ENCODE assay signal across 39 mouse cellular contexts in genomic region chr14:44547961-44548360, GRCm38 (mm10). TPM values are rescaled to one million over a fixed set of nuclear protein-coding genes. Genes with fewer than 3 reads are reported as not detected.
"Had no signal": no experiment of that assay in that cellular context is flagged by ENCODE, and none has a peak within 500 bp of the region (broad histone marks: within the 10 kb centered on the region; RNA-seq: fewer than 3 reads in every experiment).

No protein-coding gene starts in this region.

RNA-seq across cellular contexts. Expression of gene Gm17093, which starts 29.9 kb away (rescaled TPM):
- total RNA-seq: left cerebral cortex, postnatal 10 days; left cerebral cortex, postnatal 14 days; left cerebral cortex, postnatal 25 days; left cerebral cortex, postnatal 36 days; left cerebral cortex, postnatal 4 days; liver, adult 2 months; megakaryocyte progenitor cell, adult 5-6 weeks; megakaryocyte, adult 5-6 weeks; megakaryocyte-erythroid progenitor cell, adult 5-6 weeks; midbrain, postnatal 0 days; monocyte, adult 5-6 weeks had no signal
- polyA plus RNA-seq: limb, embryonic 10.5 days; limb, embryonic 11.5 days; limb, embryonic 12.5 days; limb, embryonic 13.5 days; limb, embryonic 14.5 days; limb, embryonic 15.5 days; liver, adult 2 months; liver, embryonic 11.5 days; liver, embryonic 12.5 days; liver, embryonic 13.5 days; liver, embryonic 14.5 days; liver, embryonic 15.5 days; liver, embryonic 16.5 days; liver, postnatal 0 days; lung, adult 2 months; lung, embryonic 14.5 days; lung, embryonic 15.5 days; lung, embryonic 16.5 days; lung, postnatal 0 days; macrophage; midbrain, embryonic 10.5 days; midbrain, embryonic 11.5 days; midbrain, embryonic 12.5 days; midbrain, embryonic 13.5 days; midbrain, embryonic 14.5 days; midbrain, embryonic 15.5 days; midbrain, embryonic 16.5 days; midbrain, postnatal 0 days; myocyte; neural tube, embryonic 11.5 days had no signal

RNA-seq across cellular contexts. Expression of gene Gm8247, which starts 35.0 kb away (rescaled TPM):
- total RNA-seq: left cerebral cortex, postnatal 10 days; left cerebral cortex, postnatal 14 days; left cerebral cortex, postnatal 25 days; left cerebral cortex, postnatal 36 days; left cerebral cortex, postnatal 4 days; liver, adult 2 months; megakaryocyte progenitor cell, adult 5-6 weeks; megakaryocyte, adult 5-6 weeks; megakaryocyte-erythroid progenitor cell, adult 5-6 weeks; midbrain, postnatal 0 days; monocyte, adult 5-6 weeks had no signal
- polyA plus RNA-seq: limb, embryonic 10.5 days; limb, embryonic 11.5 days; limb, embryonic 12.5 days; limb, embryonic 13.5 days; limb, embryonic 14.5 days; limb, embryonic 15.5 days; liver, adult 2 months; liver, embryonic 11.5 days; liver, embryonic 12.5 days; liver, embryonic 13.5 days; liver, embryonic 14.5 days; liver, embryonic 15.5 days; liver, embryonic 16.5 days; liver, postnatal 0 days; lung, adult 2 months; lung, embryonic 14.5 days; lung, embryonic 15.5 days; lung, embryonic 16.5 days; lung, postnatal 0 days; macrophage; midbrain, embryonic 10.5 days; midbrain, embryonic 11.5 days; midbrain, embryonic 12.5 days; midbrain, embryonic 13.5 days; midbrain, embryonic 14.5 days; midbrain, embryonic 15.5 days; midbrain, embryonic 16.5 days; midbrain, postnatal 0 days; myocyte; neural tube, embryonic 11.5 days had no signal

RNA-seq across cellular contexts. Expression of gene BC061237, which starts 55.7 kb away (rescaled TPM):
- total RNA-seq: left cerebral cortex, postnatal 10 days; left cerebral cortex, postnatal 14 days; left cerebral cortex, postnatal 25 days; left cerebral cortex, postnatal 36 days; left cerebral cortex, postnatal 4 days; liver, adult 2 months; megakaryocyte progenitor cell, adult 5-6 weeks; megakaryocyte, adult 5-6 weeks; megakaryocyte-erythroid progenitor cell, adult 5-6 weeks; monocyte, adult 5-6 weeks had no signal
- polyA plus RNA-seq: limb, embryonic 10.5 days; limb, embryonic 11.5 days; limb, embryonic 12.5 days; limb, embryonic 13.5 days; limb, embryonic 14.5 days; limb, embryonic 15.5 days; liver, adult 2 months; liver, embryonic 11.5 days; liver, embryonic 12.5 days; liver, embryonic 13.5 days; liver, embryonic 14.5 days; liver, embryonic 15.5 days; liver, embryonic 16.5 days; liver, postnatal 0 days; lung, adult 2 months; lung, embryonic 14.5 days; lung, embryonic 15.5 days; lung, embryonic 16.5 days; lung, postnatal 0 days; macrophage; midbrain, embryonic 10.5 days; midbrain, embryonic 11.5 days; midbrain, embryonic 12.5 days; midbrain, embryonic 13.5 days; midbrain, embryonic 14.5 days; midbrain, embryonic 15.5 days; midbrain, embryonic 16.5 days; midbrain, postnatal 0 days; myocyte; neural tube, embryonic 11.5 days had no signal
